Mouse (Mus musculus) kidney, postnatal 25 days (tissue): ENCODE measurements around the gene Il10rb.
"Not testable (repeated sequence)": the region's sequence is repeated elsewhere in the genome, so short reads cannot be mapped to it uniquely, and the experiment has no call there.

ENCODE experiments used
- DNase-seq, 2 experiments: peaks; one replicate each; pipeline ENCODE4 v3.0.0; 2021; ENCODE audit warnings: mixed read lengths in 2 of 2

Il10rb gene

GRCm38 (mm10) chr16:91418531-91418930 is 12.6 kb downstream of the Il10rb start:
- peak in 1 of 2 experiments; percentile 63 for DNase-seq

DNA sequence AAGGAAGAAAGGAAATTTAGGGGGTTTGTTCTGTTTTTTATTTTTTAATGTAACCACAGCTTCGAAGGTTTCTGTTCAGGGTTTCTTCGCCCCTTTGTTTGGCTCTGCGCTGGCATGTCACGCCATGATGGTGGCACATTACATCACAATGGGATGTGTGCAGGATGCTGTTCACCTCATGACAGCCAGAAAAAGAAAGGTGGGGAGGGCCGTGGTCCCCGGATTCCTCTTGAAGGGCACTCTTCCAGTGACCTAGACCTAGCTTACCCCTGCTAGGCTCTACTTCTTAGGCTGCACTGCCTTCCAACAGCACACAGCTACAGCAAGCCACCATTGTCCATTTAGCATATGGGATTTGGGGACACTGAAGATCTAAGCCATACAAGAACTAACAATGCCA is 19.9 kb downstream of the Il10rb start:
- DNase-seq = no peak

- DNase-seq = no peak
These were observed 20.6 kb downstream of the Il10rb start for GRCm38 (mm10) chr16:91426586-91426985.

DNA sequence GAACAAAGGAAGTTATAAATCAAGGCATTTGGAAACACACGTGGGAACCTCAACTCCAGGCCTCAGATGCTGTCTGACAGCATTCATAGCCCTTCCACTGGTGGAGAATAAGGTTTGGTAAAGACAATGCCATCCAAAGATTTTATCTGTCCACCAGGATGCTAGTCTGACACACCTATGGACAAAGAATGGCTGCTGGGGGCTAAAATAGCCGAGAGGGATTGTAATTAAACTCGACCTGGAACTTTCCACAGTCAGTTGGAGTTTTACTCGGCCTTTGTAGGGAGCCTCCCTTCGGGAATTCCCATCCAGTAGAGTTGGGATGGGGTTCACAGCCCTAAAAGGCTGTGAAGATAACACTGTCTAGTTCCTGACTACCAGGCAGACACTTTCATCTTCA is 21.5 kb downstream of the Il10rb start:
- DNase-seq = peak in 1 of 2 experiments; percentile 58

DNA sequence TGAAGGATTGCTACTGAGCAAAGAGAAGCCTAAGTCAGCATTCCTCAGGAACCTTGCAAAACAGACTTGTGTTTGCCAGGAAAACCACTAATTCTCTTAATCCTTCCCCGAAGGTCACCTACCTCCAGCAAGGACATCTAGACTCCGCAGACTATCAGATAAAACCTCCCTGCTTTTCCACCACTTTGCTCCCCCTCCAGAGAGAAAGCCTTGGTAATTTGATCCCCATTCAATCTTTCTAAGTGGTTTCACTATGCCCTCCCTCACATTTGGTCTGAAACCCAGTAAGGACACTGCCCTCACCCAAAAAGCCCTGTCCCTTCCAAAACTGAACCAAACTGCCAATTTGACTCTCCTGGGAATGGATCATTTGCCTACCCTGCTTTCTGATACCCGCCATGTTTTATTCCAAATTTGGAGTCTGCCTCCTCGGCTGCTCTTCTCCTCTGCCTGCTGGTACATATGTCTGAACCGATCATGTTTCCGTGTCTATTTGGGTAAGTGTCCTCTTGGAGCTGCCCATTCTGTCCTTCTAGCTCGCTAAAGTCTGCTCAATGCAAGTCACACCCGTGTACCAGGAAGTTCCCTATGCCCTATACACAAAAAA is 22.4 kb downstream of the Il10rb start:
- DNase-seq = no peak

GRCm38 (mm10) chr16:91432720-91433328 is 26.9 kb downstream of the Il10rb start:
- no peak for DNase-seq

DNA sequence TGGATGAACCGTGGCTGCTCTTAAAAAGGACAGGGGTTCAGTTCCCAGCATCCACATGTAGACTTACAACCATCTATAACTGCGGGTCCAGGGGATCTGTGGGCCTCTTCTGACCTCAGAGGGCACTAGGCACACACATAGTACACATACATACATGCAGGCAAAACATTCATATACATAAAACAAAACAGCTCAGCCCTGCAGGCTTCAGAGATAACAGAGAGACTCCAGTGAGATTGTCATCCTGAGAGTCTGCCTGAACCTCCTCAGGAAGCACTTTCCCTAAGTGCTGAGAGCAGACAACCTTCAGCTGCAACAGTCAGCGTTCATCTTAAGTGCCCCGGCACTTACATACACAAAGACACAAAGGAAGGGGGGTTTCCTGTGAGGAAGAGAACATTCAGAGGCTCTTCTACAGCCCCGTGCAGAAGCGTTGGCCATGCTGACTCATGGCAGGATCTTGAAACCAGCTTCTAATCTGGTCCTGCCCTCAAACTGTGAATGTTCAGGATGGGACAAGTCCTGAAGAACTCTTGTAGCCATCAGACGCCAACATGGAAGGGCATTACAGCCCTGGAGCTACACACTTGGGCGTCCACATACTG is 27.5 kb downstream of the Il10rb start:
- no peak for DNase-seq

- no peak for DNase-seq
These were observed 28.2 kb downstream of the Il10rb start for GRCm38 (mm10) chr16:91434119-91434518.

DNA sequence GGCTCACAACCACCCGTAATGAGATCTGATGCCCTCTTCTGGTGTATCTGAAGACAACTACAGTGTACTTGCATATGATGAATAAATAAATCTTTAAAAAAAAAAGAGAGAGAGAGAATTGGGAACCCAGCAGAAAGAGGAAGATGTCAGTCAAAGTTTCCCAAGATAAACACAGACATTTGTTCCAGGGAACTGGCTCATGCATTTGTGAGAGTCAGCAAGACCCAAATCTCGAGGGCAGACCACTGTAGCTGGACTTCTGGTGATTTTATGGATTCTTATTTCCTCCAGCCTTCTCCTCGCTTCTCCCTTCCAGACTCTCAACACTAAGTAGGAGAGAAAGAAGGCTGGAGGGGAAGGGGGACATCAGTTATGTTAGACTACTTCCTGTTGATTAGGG is 32.1 kb downstream of the Il10rb start:
- DNase-seq = no peak

DNA sequence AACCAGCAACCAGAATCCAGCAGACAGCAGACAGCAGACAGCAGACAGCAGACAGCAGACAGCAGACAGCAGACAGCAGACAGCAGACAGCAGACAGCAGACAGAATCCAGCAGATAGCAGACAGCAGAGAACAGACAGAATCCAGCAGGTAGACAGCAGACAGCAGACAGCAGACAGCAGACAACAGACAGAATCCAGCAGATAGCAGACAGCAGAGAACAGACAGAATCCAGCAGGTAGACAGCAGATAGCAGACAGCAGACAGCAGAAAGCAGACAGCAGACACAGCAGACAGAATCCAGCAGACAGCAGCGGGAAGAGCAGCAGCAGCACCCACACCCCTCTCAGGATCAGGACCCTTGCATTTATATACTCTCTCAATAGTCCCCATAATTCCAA is 32.6 kb downstream of the Il10rb start:
- DNase-seq = not testable (repeated sequence)

GRCm38 (mm10) chr16:91441366-91441765 is 35.4 kb downstream of the Il10rb start:
- DNase-seq = peak; percentile 88 to 90

- no peak for DNase-seq
These were observed 35.9 kb downstream of the Il10rb start for GRCm38 (mm10) chr16:91441811-91442240.

GRCm38 (mm10) chr16:91442446-91442845 is 36.5 kb downstream of the Il10rb start:
- no peak for DNase-seq

GRCm38 (mm10) chr16:91443211-91443611 is 37.2 kb downstream of the Il10rb start:
- no peak for DNase-seq

GRCm38 (mm10) chr16:91444847-91445246 is 38.9 kb downstream of the Il10rb start:
- no peak for DNase-seq

DNA sequence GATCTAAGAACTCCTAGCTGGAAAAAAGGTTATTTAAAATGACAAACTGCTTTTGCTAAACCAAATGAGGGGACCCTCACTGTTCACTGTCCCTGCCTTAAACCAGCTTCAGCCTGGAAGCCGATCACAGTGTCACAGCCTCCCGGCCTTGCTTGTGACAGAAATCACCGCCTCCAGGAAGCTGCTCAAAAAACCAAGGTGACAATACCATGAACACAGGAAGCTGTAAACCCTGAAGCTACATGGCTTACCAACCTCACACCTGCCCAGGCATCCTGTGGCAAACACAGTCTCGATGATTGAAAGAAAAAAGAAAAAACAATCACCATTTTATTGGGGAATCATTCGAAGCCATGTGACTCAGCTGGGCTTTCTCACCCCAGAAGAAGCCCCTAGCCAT is 39.6 kb downstream of the Il10rb start:
- DNase-seq = no peak

DNA sequence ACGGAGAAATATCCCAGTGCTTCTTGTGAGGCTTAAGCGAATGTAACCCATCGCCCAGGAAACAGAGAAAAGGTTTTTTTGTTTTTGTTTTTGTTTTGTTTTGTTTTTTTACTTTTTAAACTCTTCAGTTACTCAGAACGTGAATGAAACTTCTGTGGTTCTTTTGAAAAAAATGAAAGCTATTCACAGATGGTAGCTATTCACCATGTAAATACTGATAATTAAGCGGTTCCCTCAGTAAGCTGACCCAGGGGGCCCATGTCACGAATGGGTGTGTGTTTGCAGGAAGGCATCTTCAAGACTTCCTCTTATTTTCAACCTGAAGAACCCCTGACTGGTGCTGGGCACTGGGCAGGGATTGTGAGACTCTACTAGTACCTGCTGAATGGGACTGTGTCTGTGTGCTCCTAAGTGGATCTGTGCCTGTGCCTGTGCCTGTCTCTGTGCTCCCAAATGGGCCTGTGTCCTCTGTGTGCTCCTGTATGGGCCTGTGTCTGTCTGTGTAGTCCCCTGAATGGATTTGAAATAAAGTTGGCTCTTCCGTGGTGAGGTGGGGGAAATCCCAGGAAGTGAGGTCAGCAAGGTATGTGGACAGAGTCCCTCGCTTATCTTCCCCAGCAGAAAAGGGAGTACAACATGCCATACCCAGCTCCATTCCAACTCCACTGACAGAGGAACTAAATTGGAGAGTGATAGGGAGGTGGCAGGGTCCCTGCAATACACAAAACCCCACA is 41.0 kb downstream of the Il10rb start:
- no peak for DNase-seq

- peak; percentile 79 to 88 for DNase-seq
These were observed 41.5 kb downstream of the Il10rb start for GRCm38 (mm10) chr16:91447512-91447900.

DNA sequence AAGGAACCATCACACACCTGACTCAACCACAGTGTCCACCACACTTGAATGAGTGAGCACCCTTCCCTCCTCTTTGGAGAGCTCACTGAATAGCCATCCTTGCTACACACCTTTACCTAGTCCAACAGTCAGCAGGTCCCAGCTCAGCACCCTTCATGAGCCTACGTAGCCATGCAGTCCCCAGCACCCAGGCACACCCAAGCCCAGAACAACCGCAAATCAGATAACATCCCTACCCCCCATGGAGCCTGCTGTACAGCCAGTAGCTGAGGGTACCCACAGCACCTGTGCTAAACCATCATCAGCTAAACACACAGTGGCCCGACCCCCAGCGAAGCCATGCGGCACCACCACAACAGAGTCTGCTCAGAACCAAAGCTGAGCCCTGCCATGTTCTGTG is 42.1 kb downstream of the Il10rb start:
- no peak for DNase-seq

DNA sequence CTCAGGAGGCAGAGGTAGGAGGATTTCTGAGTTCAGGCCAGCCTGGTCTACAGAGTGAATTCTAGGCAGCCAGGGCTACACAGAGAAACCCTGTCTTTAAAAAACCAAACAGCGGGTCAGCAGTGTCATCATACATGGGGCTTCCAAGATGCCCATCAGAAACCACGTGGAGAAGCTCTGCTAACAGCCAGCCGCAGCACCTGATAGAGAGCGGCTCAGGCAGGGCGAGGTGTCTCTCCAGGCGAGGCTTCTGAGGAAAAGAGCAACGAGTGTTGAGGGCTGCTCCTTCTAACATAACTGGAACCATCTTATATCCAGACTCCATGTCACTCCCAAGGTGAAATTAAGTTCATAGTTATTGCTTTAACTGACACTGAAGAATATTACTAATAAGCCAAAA is 42.9 kb downstream of the Il10rb start:
- DNase-seq = no peak

DNA sequence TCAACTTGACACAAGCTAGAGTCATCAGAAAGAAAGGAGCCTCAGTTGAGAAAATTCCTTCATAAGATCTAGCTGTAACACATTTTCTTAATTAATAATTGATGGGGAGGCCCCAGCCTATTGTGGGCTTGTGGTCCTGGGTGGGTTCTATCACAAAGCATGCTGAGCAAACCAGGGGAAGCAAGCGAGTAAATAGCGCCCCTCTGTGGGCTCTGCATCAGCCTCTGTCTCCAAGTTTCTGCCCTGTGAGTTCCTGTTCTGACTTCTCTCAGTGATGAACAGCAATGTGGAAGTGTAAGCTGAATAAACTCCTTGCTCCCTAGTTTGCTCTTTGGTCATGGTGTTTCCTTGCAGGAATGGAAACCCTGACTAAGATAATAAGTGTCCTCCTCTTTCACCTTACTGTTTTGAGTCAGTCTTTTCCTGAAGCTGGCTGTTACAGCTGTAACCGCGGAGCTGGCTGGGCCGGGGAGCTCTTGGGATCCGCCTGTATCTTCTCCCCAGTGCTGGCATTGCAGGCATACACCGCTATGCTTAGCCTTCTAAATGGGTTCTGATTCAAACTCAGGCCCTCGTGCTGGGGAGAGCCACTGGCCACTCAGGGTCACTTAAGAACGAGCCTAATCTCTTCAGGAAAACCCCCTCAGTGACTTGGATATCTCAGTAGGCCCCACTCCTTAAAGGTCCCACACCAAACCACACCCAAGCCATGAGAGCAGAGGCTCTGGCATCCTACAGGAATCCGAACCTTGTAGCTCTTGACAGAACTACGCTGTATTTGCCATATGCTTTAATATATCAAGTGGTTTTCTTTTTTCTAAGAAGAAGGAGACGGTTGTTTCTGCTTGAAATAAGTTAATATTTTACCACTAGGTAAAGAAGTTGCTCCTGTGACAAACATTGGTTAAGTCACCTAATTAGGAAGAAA is 44.4 kb downstream of the Il10rb start:
- no peak for DNase-seq

DNA sequence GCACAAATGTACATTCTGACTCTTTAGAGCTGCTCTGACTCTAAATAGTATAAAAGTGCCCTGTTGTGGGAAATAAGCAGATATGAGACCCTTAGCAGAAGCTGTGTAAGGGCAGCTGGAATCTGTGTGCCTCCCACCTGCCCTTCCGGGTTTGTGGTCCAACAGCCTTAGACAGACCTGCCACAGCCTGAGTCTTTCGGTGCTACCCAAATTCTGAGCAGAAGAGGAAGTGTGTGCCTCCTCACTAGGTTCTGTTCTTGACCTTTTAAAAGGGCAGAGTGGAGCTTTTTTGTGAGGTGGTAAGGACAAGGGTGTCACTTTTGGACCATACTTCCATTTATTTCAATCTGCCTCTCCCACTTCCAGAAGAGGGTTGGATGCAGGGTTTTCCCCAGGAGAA is 46.0 kb downstream of the Il10rb start:
- no peak for DNase-seq
